Mouse (Mus musculus) G1E-ER4 (cell line): ENCODE measurements around the gene Dscam. TPM values are rescaled to one million over a fixed set of nuclear protein-coding genes. Genes with fewer than 3 reads are reported as not detected.

Experiments used
- GATA1 ChIP-seq: IDR thresholded peaks from one replicate; pipeline ENCODE4 v1.8.0; 2012; ENCODE audit warnings: low read length, inconsistent platforms
- polyA plus RNA-seq: library from polyadenylated mRNA; stranded (reverse); fragments of >175 nt; gene quantifications from 2 replicates; pipeline ENCODE4 v1.2.3, GENCODE M21; 2012

Dscam gene
- polyA plus RNA-seq, 1 experiment, result not detected

- no peak for TF ChIP-seq GATA1
These were observed 326.7 kb downstream of the Dscam start for GRCm38 (mm10) chr16:96843691-96844400.

GRCm38 (mm10) chr16:96842829-96843360 lies 327.7 kb downstream of the Dscam start:
- TF ChIP-seq GATA1, result no peak

- no peak for TF ChIP-seq GATA1
These were observed 350.9 kb downstream of the Dscam start for GRCm38 (mm10) chr16:96819649-96820048.

GRCm38 (mm10) chr16:96806298-96806697 lies 364.3 kb downstream of the Dscam start:
- TF ChIP-seq GATA1, result no peak

GRCm38 (mm10) chr16:96802636-96803035 lies 367.9 kb downstream of the Dscam start:
- TF ChIP-seq GATA1, result no peak

GRCm38 (mm10) chr16:96801650-96802237 lies 368.8 kb downstream of the Dscam start:
- no peak for TF ChIP-seq GATA1

- no peak for TF ChIP-seq GATA1
These were observed 375.1 kb downstream of the Dscam start for GRCm38 (mm10) chr16:96795431-96795830.

- TF ChIP-seq GATA1, result no peak
These were observed 379.2 kb downstream of the Dscam start for GRCm38 (mm10) chr16:96791307-96791706.

- TF ChIP-seq GATA1, result no peak
These were observed 382.3 kb downstream of the Dscam start for GRCm38 (mm10) chr16:96788286-96788685.

GRCm38 (mm10) chr16:96779021-96779420 lies 391.5 kb downstream of the Dscam start:
- TF ChIP-seq GATA1, result no peak

- no peak for TF ChIP-seq GATA1
These were observed 396.3 kb downstream of the Dscam start for GRCm38 (mm10) chr16:96774245-96774644.

- TF ChIP-seq GATA1, result no peak
These were observed 402.6 kb downstream of the Dscam start for GRCm38 (mm10) chr16:96767985-96768384.

GRCm38 (mm10) chr16:96767508-96767907 lies 403.0 kb downstream of the Dscam start:
- TF ChIP-seq GATA1, result no peak

GRCm38 (mm10) chr16:96761225-96761624 lies 409.3 kb downstream of the Dscam start:
- TF ChIP-seq GATA1, result no peak

- TF ChIP-seq GATA1, result no peak
These were observed 411.4 kb downstream of the Dscam start for GRCm38 (mm10) chr16:96759081-96759603.

GRCm38 (mm10) chr16:96758381-96758780 lies 412.2 kb downstream of the Dscam start:
- no peak for TF ChIP-seq GATA1
